Comparison of ENCODE assay signal across 9 mouse cellular contexts in the genomic region with DNA sequence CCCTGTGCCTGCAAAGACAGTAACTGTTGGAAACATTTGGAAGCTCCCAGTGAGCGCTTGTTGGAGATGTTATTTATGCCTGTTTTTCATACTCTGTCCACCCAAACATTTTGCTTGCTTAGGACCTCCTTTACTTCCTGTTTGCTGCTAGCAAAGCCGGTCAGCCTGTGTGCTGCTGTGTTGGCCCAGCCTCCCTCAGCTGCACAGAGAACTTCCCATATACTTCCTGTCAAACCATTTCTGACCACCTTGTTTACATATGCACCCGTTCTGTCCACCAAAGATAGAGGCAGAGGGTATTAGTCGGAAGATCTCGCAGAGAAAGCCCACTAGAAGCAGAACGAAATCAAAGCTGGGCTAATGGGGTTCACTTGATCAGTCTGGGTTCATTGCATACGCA. TPM values are rescaled to one million over a fixed set of nuclear protein-coding genes. Genes with fewer than 3 reads are reported as not detected.
A peak's percentile ranks its signal among the peaks of the same experiment; 100 is the strongest.
DNase-seq lines count a peak whose midpoint lies in the region; ATAC-seq and TF ChIP-seq lines count a peak whose summit lies in the region.
"Had no signal": no experiment of that assay in that cellular context is flagged by ENCODE, and none has a peak within 500 bp of the region (broad histone marks: within the 10 kb centered on the region; RNA-seq: fewer than 3 reads in every experiment).

No protein-coding gene starts in this region.

- no peak overlapping the region for H3K9ac ChIP-seq in heart, embryonic 12.5 days
- no peak overlapping the region for H3K9ac ChIP-seq in liver, embryonic 13.5 days
- H3K9ac ChIP-seq in forebrain, postnatal 0 days, result no peak overlapping the region

- no peaks in the 10 kb centered on the region for H3K36me3 ChIP-seq in heart, embryonic 12.5 days
- H3K36me3 ChIP-seq in liver, embryonic 13.5 days, result no peaks in the 10 kb centered on the region
- H3K36me3 ChIP-seq in forebrain, postnatal 0 days (ENCODE audit: insufficient read depth), result no peaks in the 10 kb centered on the region
- H3K36me3 ChIP-seq in embryonic facial prominence, embryonic 10.5 days (replicated peaks), result no peaks in the 10 kb centered on the region
- H3K36me3 ChIP-seq: forebrain, embryonic 10.5 days had no signal

- 62% methylated on average over 7 of the region's 7 CpGs for WGBS in heart, embryonic 12.5 days
- WGBS in bone marrow, adult 2 months, result 2% methylated on average over 7 of the region's 7 CpGs
- 15% methylated on average over 7 of the region's 7 CpGs for WGBS in liver, embryonic 13.5 days (ENCODE audit: insufficient replicate concordance)
- 84% methylated on average over 7 of the region's 7 CpGs for WGBS in forebrain, postnatal 0 days
- 77% methylated on average over 7 of the region's 7 CpGs for WGBS in embryonic facial prominence, embryonic 10.5 days

- no peak overlapping the region for H3K4me3 ChIP-seq in heart, embryonic 12.5 days
- peak overlapping the region; percentile 12 for H3K4me3 ChIP-seq in bone marrow, adult 2 months (replicated peaks; ENCODE audit: control insufficient read depth, low read depth, low read length)
- no peak overlapping the region for H3K4me3 ChIP-seq in liver, embryonic 13.5 days (replicated peaks)
- H3K4me3 ChIP-seq in forebrain, postnatal 0 days (ENCODE audit: low read depth, low read length), result no peak overlapping the region
- H3K4me3 ChIP-seq in embryonic facial prominence, embryonic 10.5 days, result no peak overlapping the region
- H3K4me3 ChIP-seq: forebrain, embryonic 10.5 days had no signal

- DNase-seq in heart, adult 18-20 months, result peak; percentile 26 to 59
- no peak for DNase-seq in liver, embryonic 13.5 days
- no peak for DNase-seq in forebrain, postnatal 0 days
- DNase-seq in embryonic facial prominence, embryonic 10.5 days (ENCODE audit: low spot score), result no peak
- DNase-seq in urinary bladder, postnatal 10 days (ENCODE audit: low spot score), result no peak

- no peak overlapping the region for H3K27ac ChIP-seq in heart, embryonic 12.5 days (ENCODE audit: poor library complexity, severe bottlenecking)
- peak overlapping the region; percentile 58; the same call in 1 of the 2 replicates for H3K27ac ChIP-seq in bone marrow, adult 2 months (ENCODE audit: control insufficient read depth, insufficient read depth, low read depth, low read length, poor library complexity)
- peak overlapping the region; percentile 29; the same call in 1 of the 2 replicates for H3K27ac ChIP-seq in liver, embryonic 13.5 days
- no peak overlapping the region for H3K27ac ChIP-seq in forebrain, postnatal 0 days (ENCODE audit: low read depth, low read length)
- H3K27ac ChIP-seq in embryonic facial prominence, embryonic 10.5 days (replicated peaks), result no peak overlapping the region
- H3K27ac ChIP-seq: forebrain, embryonic 10.5 days had no signal

- TF ChIP-seq POLR2A in bone marrow, adult 2 months (IDR thresholded peaks at IDR 0.05; ENCODE audit: borderline replicate concordance, control insufficient read depth, low read depth, low read length), result no peak

- H3K4me2 ChIP-seq in heart, embryonic 12.5 days, result no peak overlapping the region
- peak overlapping the region; percentile 15; the same call in 1 of the 2 replicates for H3K4me2 ChIP-seq in liver, embryonic 13.5 days
- no peak overlapping the region for H3K4me2 ChIP-seq in forebrain, postnatal 0 days (ENCODE audit: low read depth)

- ATAC-seq in heart, embryonic 12.5 days (ENCODE audit: insufficient number of reproducible peaks, low FRiP score), result no peak
- 0 out of 2 replicates have a peak, but pooled peaks have one; percentile 28 for ATAC-seq in liver, embryonic 13.5 days (ENCODE audit: low read depth)
- ATAC-seq in neutrophil, adult 5-6 weeks (ENCODE audit: extremely low read depth, insufficient number of reproducible peaks, low FRiP score, poor library complexity, severe bottlenecking), result peak; percentile 72
- no peak for ATAC-seq in forebrain, postnatal 0 days

- H3K27me3 ChIP-seq in heart, embryonic 12.5 days (replicated peaks), result no peaks in the 10 kb centered on the region
- no peaks in the 10 kb centered on the region for H3K27me3 ChIP-seq in liver, embryonic 13.5 days
- H3K27me3 ChIP-seq in forebrain, postnatal 0 days (ENCODE audit: insufficient read depth, low read length), result no peaks in the 10 kb centered on the region
- no peaks in the 10 kb centered on the region for H3K27me3 ChIP-seq in embryonic facial prominence, embryonic 10.5 days (replicated peaks; ENCODE audit: low read depth, poor library complexity, severe bottlenecking)

- no peaks in the 10 kb centered on the region for H3K9me3 ChIP-seq in heart, embryonic 12.5 days (replicated peaks)
- no peaks in the 10 kb centered on the region for H3K9me3 ChIP-seq in liver, embryonic 13.5 days (replicated peaks)
- H3K9me3 ChIP-seq in forebrain, postnatal 0 days (ENCODE audit: low read length), result no peaks in the 10 kb centered on the region
- H3K9me3 ChIP-seq in embryonic facial prominence, embryonic 10.5 days, result no peaks in the 10 kb centered on the region
- H3K9me3 ChIP-seq: forebrain, embryonic 10.5 days had no signal

- H3K4me1 ChIP-seq in heart, embryonic 12.5 days (replicated peaks), result no peaks in the 10 kb centered on the region
- H3K4me1 ChIP-seq in bone marrow, adult 2 months (ENCODE audit: control insufficient read depth, insufficient read depth, low read length), result peaks cover 10% of the 10 kb centered on the region
- H3K4me1 ChIP-seq in liver, embryonic 13.5 days (replicated peaks), result peaks cover 8% of the 10 kb centered on the region
- no peaks in the 10 kb centered on the region for H3K4me1 ChIP-seq in forebrain, postnatal 0 days (ENCODE audit: insufficient read depth)
- no peaks in the 10 kb centered on the region for H3K4me1 ChIP-seq in embryonic facial prominence, embryonic 10.5 days
- H3K4me1 ChIP-seq: forebrain, embryonic 10.5 days had no signal

- no peak for TF ChIP-seq CTCF in bone marrow, adult 2 months (IDR thresholded peaks at IDR 0.05; ENCODE audit: control insufficient read depth, insufficient read depth, low read length)
- no peak for TF ChIP-seq CTCF in forebrain, postnatal 0 days (IDR thresholded peaks at IDR 0.05; ENCODE audit: low read depth)

RNA-seq across cellular contexts. Expression of gene Actr3, which starts 6.2 kb away (rescaled TPM):
- 100 to 1,000 TPM; 106 to 107 TPM for total RNA-seq in heart, adult 18-20 months (2021)
- 301 and 313 TPM in 2 replicates for polyA plus RNA-seq in heart, embryonic 12.5 days (2016; fragmentation: Nextera tagmentation; extraction: Ambion mirVana)
- 91.7 and 154 TPM in 2 replicates for polyA plus RNA-seq in bone marrow, adult 2 months (2011; ENCODE audit: insufficient read depth, insufficient read length, low replicate concordance, missing spikeins)
- polyA plus RNA-seq in liver, embryonic 13.5 days (2015; fragmentation: Nextera tagmentation; extraction: Ambion mirVana), result 142 and 164 TPM in 2 replicates
- total RNA-seq in neutrophil, adult 5-6 weeks (2017), result 1,373 and 1,435 TPM in 2 replicates
- total RNA-seq in forebrain, postnatal 0 days (2014; rRNA removed), result 301 and 316 TPM in 2 replicates
- polyA plus RNA-seq in forebrain, postnatal 0 days (2015; fragmentation: Nextera tagmentation; extraction: Ambion mirVana), result 180 and 216 TPM in 2 replicates
- 227 and 229 TPM in 2 replicates for polyA plus RNA-seq in embryonic facial prominence, embryonic 10.5 days (2016; fragmentation: Nextera tagmentation; extraction: Ambion mirVana)

Comparison
In these comparisons a context has a peak if more than half of its experiments do, and no peak if none do; other contexts are left out.
1. DNase-seq: peak in heart, adult 18-20 months (2 of 2); none in liver, embryonic 13.5 days (single experiment), forebrain, postnatal 0 days (single experiment), embryonic facial prominence, embryonic 10.5 days (single experiment) and urinary bladder, postnatal 10 days (single experiment).
2. ATAC-seq: peak in liver, embryonic 13.5 days (single experiment) and neutrophil, adult 5-6 weeks (single experiment); none in heart, embryonic 12.5 days (single experiment) and forebrain, postnatal 0 days (single experiment).
3. H3K27ac ChIP-seq: peak in bone marrow, adult 2 months (single experiment) and liver, embryonic 13.5 days (single experiment); none in heart, embryonic 12.5 days (single experiment), forebrain, postnatal 0 days (single experiment) and embryonic facial prominence, embryonic 10.5 days (single experiment).